Mouse (Mus musculus): Measurements from ENCODE around the gene Hdc. TPM values are rescaled to one million over a fixed set of nuclear protein-coding genes. Genes with fewer than 3 reads are reported as not detected.
A peak's percentile ranks its signal among the peaks of the same experiment; 100 is the strongest.

Hdc gene
- total and polyA plus RNA-seq, 3 experiments = 0.81 to 3.3 (median 1.4) TPM

DNA sequence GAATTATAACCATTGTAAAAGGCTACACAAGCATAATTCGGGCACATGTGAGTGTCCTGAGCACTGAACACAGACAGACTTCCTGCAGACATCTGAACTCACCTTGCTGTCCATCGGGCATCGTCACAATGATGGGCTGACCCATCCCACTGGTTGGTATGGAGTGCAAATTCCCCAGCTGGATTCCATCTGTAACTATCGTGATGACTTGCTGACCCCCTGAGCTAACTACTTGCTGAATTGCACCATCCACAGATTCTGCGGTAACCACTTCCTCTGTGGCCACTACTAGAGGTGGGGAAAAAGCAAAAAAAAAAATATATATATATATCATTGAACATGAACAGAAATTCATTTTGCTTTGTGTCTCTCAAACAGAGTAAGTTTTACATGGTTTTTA is 27.4 kb upstream of the Hdc start:
- no peak for TF ChIP-seq CTCF (IDR thresholded peaks at IDR 0.05)
- no peak for TF ChIP-seq EP300 (IDR thresholded peaks at IDR 0.05; ENCODE audit: insufficient read depth, low read depth, low read length)
- no peak for TF ChIP-seq POLR2A (IDR thresholded peaks at IDR 0.05; ENCODE audit: insufficient read depth, low read depth, low read length)
- 88% methylated on average over 5 of the region's 5 CpGs for WGBS
- H3K79me2 ChIP-seq (replicated peaks; ENCODE audit: control insufficient read depth, insufficient read depth, low read length) = no peaks in the 10 kb centered on the region
- H3K36me3 ChIP-seq (ENCODE audit: control insufficient read depth, insufficient read depth, low read length) = no peaks in the 10 kb centered on the region
- no peaks in the 10 kb centered on the region for H3K4me1 ChIP-seq (ENCODE audit: control insufficient read depth, insufficient read depth, low read length)
- no peak overlapping the region for H3K9ac ChIP-seq (ENCODE audit: low read depth, low read length)
- no peaks in the 10 kb centered on the region for H3K27me3 ChIP-seq (ENCODE audit: control insufficient read depth, insufficient read depth, low read length)
- DNase-seq = no peak
- no peak overlapping the region for H3K27ac ChIP-seq
- H3K4me3 ChIP-seq = no peak overlapping the region
- intact Hi-C loops (cut with DNase I) = no loop called here

DNA sequence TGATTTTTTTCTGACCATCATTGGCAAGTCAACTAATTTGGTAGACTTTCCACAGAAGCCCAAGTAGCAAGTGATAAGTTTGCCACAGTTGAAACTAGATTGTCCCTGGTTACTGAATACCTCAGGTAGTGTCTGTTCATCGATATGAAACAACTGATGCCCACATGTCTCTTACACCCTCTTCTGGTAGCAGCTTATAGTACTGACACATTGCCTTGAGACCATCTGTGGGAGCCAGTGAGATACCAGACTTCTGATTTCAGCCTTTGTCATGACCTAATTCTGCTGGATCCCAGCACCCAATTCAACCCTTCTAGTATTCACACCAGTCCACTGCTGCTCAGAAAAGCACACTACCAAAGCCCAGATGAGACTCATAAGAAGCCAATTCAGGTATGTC is 25.7 kb upstream of the Hdc start:
- H3K4me1 ChIP-seq (ENCODE audit: control insufficient read depth, insufficient read depth, low read length) = no peaks in the 10 kb centered on the region
- WGBS = 88% methylated on average over 1 of the region's 1 CpGs
- no peak overlapping the region for H3K27ac ChIP-seq
- no peak overlapping the region for H3K4me3 ChIP-seq
- no peaks in the 10 kb centered on the region; the same call in 1 of the 2 replicates for H3K36me3 ChIP-seq (ENCODE audit: control insufficient read depth, insufficient read depth, low read length)
- no peaks in the 10 kb centered on the region for H3K27me3 ChIP-seq (ENCODE audit: control insufficient read depth, insufficient read depth, low read length)
- intact Hi-C loops (cut with DNase I) = no loop called here
- DNase-seq = no peak
- TF ChIP-seq CTCF (IDR thresholded peaks at IDR 0.05) = peak; percentile 38
- no peak for TF ChIP-seq EP300 (IDR thresholded peaks at IDR 0.05; ENCODE audit: insufficient read depth, low read depth, low read length)
- no peaks in the 10 kb centered on the region for H3K79me2 ChIP-seq (replicated peaks; ENCODE audit: control insufficient read depth, insufficient read depth, low read length)
- no peak overlapping the region for H3K9ac ChIP-seq (ENCODE audit: low read depth, low read length)

DNA sequence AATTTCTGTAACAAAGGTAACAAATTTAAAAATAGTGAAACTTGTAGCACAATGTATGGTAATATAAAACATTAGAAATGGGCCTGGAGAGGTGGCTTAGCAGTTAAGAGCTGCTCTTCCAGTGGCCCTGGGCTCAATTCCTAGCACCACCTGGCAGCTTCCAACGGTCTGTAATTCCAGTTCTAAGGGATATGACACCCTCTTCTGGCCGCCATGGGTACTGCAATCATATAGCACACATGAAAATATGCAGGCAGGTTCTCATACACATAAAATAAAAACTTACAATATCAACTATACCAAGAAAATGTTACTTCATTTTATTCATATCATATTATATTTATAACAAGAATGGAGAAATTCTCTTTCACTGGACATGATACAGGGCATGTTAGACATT is 21.2 kb upstream of the Hdc start:
- intact Hi-C loops (cut with DNase I) = no loop called here
- H3K79me2 ChIP-seq (replicated peaks; ENCODE audit: control insufficient read depth, insufficient read depth, low read length) = no peaks in the 10 kb centered on the region
- no peak for DNase-seq
- no peaks in the 10 kb centered on the region; the same call in none of the 2 replicates for H3K36me3 ChIP-seq (ENCODE audit: control insufficient read depth, insufficient read depth, low read length)
- no peak overlapping the region for H3K27ac ChIP-seq
- no peak overlapping the region for H3K9ac ChIP-seq (ENCODE audit: low read depth, low read length)
- TF ChIP-seq POLR2A (IDR thresholded peaks at IDR 0.05; ENCODE audit: insufficient read depth, low read depth, low read length) (no peak), CTCF (IDR thresholded peaks at IDR 0.05) (peak; percentile 46)
- H3K4me1 ChIP-seq (ENCODE audit: control insufficient read depth, insufficient read depth, low read length) = peaks cover 2% of the 10 kb centered on the region; the same call in 1 of the 2 replicates
- no peaks in the 10 kb centered on the region for H3K27me3 ChIP-seq (ENCODE audit: control insufficient read depth, insufficient read depth, low read length)
- H3K4me3 ChIP-seq = no peak overlapping the region
- 90% methylated on average over 2 of the region's 2 CpGs for WGBS

DNA sequence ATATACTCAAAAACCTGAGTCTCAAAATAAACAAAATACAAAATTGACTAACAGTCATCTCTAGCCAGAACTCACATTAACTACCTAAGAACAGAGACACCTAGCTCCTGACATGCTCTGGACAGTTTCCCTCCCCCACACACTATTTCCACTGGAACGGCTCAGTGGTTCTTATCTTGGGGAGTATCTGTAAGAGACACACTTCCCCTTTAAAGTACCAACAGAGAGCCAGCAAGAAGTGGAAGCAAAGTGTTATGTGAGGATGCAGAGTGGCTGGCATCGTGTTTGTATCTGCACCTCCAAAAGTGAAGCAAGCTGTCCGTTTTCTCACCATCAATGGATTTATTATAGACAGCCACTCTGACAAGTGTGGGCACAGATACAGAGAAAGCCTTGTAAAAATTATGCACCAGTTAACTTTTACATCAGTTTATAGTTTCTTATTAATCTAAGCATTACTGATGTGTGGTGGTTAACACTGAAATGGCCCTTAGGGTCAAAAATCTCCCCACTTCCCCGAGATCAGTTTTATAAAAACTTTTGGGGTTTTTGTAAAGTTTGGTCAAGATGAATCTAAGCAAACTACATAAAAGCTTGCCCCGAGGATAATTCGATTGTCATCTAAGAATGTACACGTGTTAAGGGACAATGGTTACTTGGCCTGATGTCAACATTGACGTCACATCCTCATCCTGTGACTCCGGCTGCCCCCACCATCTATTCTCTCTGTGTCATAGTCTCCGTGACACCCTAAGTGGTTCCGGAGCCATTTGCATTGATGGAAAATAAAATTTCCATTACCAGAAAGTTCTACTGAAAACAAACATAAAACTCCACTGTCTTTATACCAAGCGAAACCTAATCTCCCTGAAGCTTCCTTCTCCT is 17.1 kb upstream of the Hdc start:
- H3K4me1 ChIP-seq (ENCODE audit: control insufficient read depth, insufficient read depth, low read length) = peaks cover 2% of the 10 kb centered on the region; the same call in 1 of the 2 replicates
- DNase-seq = peak in 1 of 2 experiments; percentile 25
- H3K9ac ChIP-seq (ENCODE audit: low read depth, low read length) = no peak overlapping the region
- WGBS = 43% methylated on average over 12 of the region's 12 CpGs
- TF ChIP-seq EP300 (IDR thresholded peaks at IDR 0.05; ENCODE audit: insufficient read depth, low read depth, low read length) (0 out of 2 replicates have a peak, but pooled peaks have one; percentile 35), CTCF (IDR thresholded peaks at IDR 0.05) (no peak), POLR2A (IDR thresholded peaks at IDR 0.05; ENCODE audit: insufficient read depth, low read depth, low read length) (no peak)
- intact Hi-C loops (cut with DNase I) = no loop called here
- no peaks in the 10 kb centered on the region; the same call in none of the 2 replicates for H3K36me3 ChIP-seq (ENCODE audit: control insufficient read depth, insufficient read depth, low read length)
- no peak overlapping the region for H3K4me3 ChIP-seq
- no peaks in the 10 kb centered on the region for H3K79me2 ChIP-seq (replicated peaks; ENCODE audit: control insufficient read depth, insufficient read depth, low read length)
- H3K27me3 ChIP-seq (ENCODE audit: control insufficient read depth, insufficient read depth, low read length) = no peaks in the 10 kb centered on the region
- H3K27ac ChIP-seq = peak overlapping the region; percentile 21; the same call in 1 of the 2 replicates

DNA sequence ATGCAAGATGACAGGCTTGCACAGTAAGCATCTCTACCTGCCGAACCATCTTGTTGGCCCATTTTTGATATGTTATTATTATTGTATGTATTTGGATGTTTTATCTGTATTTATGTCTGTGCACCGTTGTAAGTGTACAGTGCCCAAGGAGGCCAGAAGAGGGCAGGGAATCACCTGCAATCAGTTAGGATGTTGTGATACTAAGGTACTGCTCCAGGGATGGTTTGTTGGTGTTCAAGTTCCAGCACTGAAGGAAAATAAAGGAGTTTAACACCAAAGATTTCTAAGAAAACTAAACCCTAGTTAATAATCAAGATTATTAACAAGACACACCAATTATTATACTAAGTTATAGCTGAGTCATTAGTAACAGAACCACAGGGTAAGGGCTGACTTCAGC is 14.1 kb upstream of the Hdc start:
- H3K4me1 ChIP-seq (ENCODE audit: control insufficient read depth, insufficient read depth, low read length) = peaks cover 2% of the 10 kb centered on the region; the same call in 1 of the 2 replicates
- 86% methylated on average over 2 of the region's 2 CpGs for WGBS
- no peak for DNase-seq
- H3K79me2 ChIP-seq (replicated peaks; ENCODE audit: control insufficient read depth, insufficient read depth, low read length) = no peaks in the 10 kb centered on the region
- intact Hi-C loops (cut with DNase I) = no loop called here
- no peaks in the 10 kb centered on the region; the same call in none of the 2 replicates for H3K36me3 ChIP-seq (ENCODE audit: control insufficient read depth, insufficient read depth, low read length)
- no peak overlapping the region for H3K9ac ChIP-seq (ENCODE audit: low read depth, low read length)
- TF ChIP-seq CTCF (IDR thresholded peaks at IDR 0.05) (no peak), EP300 (IDR thresholded peaks at IDR 0.05; ENCODE audit: insufficient read depth, low read depth, low read length) (no peak), POLR2A (IDR thresholded peaks at IDR 0.05; ENCODE audit: insufficient read depth, low read depth, low read length) (no peak)
- H3K4me3 ChIP-seq = no peak overlapping the region
- H3K27me3 ChIP-seq (ENCODE audit: control insufficient read depth, insufficient read depth, low read length) = no peaks in the 10 kb centered on the region
- no peak overlapping the region for H3K27ac ChIP-seq

DNA sequence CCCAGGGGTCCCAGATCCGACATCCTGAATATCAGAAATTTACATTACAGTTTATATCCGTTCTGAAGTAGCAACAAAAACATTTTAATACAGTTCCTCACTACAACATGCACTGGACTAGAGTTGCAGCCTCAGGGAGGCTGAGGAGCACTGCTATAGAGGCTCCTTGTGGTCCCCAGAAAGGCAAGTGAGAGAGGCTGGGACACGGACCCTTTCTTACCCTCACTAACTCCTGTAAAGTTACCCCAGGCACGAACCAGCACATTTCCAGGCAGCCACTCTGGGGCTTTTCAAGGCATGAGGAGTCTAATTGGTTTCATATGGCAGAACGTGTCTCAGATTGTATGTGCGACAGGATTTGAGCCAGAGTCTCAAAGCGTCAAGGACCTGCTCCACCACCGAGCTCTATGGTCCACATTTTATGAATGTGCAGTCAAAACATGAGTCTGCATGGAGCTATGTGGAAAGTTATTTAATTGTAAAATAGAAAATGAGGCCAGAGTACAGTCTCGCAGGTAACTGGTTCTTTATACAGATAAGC is 9.4 kb upstream of the Hdc start:
- Histone ChIP-seq H3K27ac (no peak overlapping the region), H3K36me3 (ENCODE audit: control insufficient read depth, insufficient read depth, low read length) (no peaks in the 10 kb centered on the region; the same call in 1 of the 2 replicates), H3K4me1 (ENCODE audit: control insufficient read depth, insufficient read depth, low read length) (no peaks in the 10 kb centered on the region), H3K4me3 (no peak overlapping the region), H3K27me3 (ENCODE audit: control insufficient read depth, insufficient read depth, low read length) (no peaks in the 10 kb centered on the region), H3K9ac (ENCODE audit: low read depth, low read length) (no peak overlapping the region), H3K79me2 (replicated peaks; ENCODE audit: control insufficient read depth, insufficient read depth, low read length) (no peaks in the 10 kb centered on the region)
- no peak for DNase-seq
- WGBS = 88% methylated on average over 9 of the region's 9 CpGs
- intact Hi-C loops (cut with DNase I) = no loop called here
- TF ChIP-seq POLR2A (IDR thresholded peaks at IDR 0.05; ENCODE audit: insufficient read depth, low read depth, low read length) = no peak

Data from heart, adult 2 months (tissue).